Mouse (Mus musculus): ENCODE data around the gene H2afb2. TPM values are rescaled to one million over a fixed set of nuclear protein-coding genes. Genes with fewer than 3 reads are reported as not detected.

H2afb2 gene
- total RNA-seq (2014; fragmentation: Nextera tagmentation) (not detected in 2 replicates), total RNA-seq (2017) (not detected in 2 replicates), polyA plus RNA-seq (2012) (not detected in 2 replicates)

DNA sequence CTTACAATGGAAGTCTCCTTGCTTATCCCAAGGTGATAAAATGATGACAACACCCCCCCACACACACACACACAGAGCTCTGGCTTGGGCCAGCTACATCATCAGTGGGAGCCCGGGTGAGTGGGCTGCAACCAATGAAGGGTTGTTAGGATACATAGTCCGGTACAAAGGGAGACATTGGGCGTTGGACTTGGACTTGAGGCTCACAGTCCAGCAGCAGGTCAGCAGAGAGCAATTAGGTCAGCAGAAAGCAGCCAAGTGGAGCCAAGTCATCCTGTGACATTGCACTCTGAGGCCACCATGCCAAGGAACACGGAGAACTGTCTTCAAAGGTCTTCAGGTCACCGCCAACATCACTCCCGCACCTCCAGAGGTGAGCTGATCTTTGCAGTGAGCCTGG lies at the start of gene H2afb2:
H2afb2 (plus strand) TSS at position 301 of the 400 bp plus-strand sequence.
- no peaks in the 10 kb centered on the region for H3K9me3 ChIP-seq (replicated peaks)
- DNase-seq (ENCODE audit: low spot score) (no peak), ATAC-seq (ENCODE audit: extremely low read depth, insufficient number of reproducible peaks, low FRiP score, poor library complexity, severe bottlenecking) (no peak)
- no peaks in the 10 kb centered on the region for H3K27me3 ChIP-seq (ENCODE audit: insufficient read depth, low read length)
- no peaks in the 10 kb centered on the region for H3K4me1 ChIP-seq (ENCODE audit: insufficient read depth, low read depth, low read length)
- no peaks in the 10 kb centered on the region for H3K36me3 ChIP-seq (replicated peaks)
- H3K4me3 ChIP-seq (ENCODE audit: low read depth, low read length): no peak within 1 kb of the TSS
- TF ChIP-seq GATA1 (IDR thresholded peaks at IDR 0.05; ENCODE audit: borderline replicate concordance, low read length): no peak
- no peak for TF ChIP-seq TAL1 (conservative IDR thresholded peaks at IDR 0.05; ENCODE audit: low read depth, low read length)
- TF ChIP-seq CTCF (IDR thresholded peaks at IDR 0.05; ENCODE audit: low read depth, low read length): no peak
- TF ChIP-seq GATA2 (IDR thresholded peaks at IDR 0.05; ENCODE audit: borderline replicate concordance, low read depth, low read length): no peak
- TF ChIP-seq POLR2AphosphoS5 (IDR thresholded peaks at IDR 0.05; ENCODE audit: insufficient replicate concordance, low read depth, low read length): no peak

Other genes starting within 250 kb of the H2afb2 start
- gene Cpxcr1, start 232.2 kb upstream of the H2afb2 start, total RNA-seq (2014; fragmentation: Nextera tagmentation): not detected in 2 replicates
- 0.06 TPM in 1 of 2 replicates, not detected in the other for gene Cpxcr1, start 232.2 kb upstream of the H2afb2 start, total RNA-seq (2017)
- gene Cpxcr1, start 232.2 kb upstream of the H2afb2 start, polyA plus RNA-seq (2012): not detected in 2 replicates